Mouse (Mus musculus) lung, postnatal 4 days (tissue): ENCODE measurements around the gene Usp37.

Experiments
- DNase-seq, 2 experiments: peaks; one replicate each; pipeline ENCODE4 v3.0.0; 2021

The Usp37 gene

DNA sequence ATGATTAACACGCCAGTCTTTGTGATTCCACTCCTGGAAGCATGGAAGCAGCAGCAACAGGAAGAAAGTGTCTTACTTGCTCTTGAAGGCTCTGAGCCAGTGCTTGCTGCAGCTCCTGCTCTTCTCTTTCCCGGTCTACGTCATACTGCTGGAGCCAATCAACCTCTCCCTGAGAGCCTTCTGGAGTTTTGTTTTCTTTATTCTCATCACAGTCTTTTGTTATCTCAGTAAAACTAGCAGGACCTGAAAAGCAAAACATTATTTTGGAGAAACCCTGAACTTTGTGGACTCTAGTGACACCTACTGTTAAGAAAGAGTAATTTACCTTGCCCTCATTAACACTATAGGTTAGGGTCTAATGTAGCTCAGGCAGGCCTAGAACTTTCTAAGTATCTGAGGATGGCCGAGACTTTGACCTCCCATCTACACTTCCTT is 91.5 kb downstream of the Usp37 start:
- DNase-seq = peak; percentile 31 to 38

GRCm38 (mm10) chr1:74444538-74444937 is 99.5 kb downstream of the Usp37 start:
- DNase-seq = no peak

DNA sequence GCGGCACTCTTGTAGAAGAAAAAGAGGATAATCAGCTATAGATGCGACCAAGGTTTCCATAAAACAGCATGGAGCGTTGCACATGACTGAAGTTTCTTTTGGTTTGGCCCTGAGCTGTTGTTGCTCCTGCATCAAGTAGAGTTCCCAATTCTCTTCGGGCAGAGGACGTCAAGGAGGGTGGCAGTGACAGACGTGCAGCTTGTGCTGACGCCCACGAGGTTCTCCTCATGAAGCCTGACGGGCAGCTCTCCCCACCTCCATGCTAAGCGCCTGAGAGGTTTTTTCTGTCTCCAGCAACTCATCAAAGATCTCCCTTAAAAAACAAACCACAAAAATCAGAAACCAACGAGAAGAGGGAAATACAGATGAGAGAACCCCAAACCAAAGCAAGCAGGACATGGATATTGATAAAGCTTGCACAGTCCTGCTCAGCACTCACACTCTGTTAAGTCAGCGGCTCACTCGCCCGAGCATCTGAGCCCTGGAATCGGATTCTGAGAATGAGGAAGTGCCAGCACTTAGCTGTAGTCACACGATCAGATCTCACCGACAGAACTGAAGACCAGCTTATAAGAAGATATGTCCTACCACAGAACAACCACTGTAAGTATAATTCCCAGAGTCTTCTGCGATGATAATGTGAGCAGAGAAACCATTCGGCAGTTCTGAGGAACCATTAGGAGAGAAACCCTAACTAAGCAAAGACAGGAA is 104.8 kb downstream of the Usp37 start:
- DNase-seq = no peak

DNA sequence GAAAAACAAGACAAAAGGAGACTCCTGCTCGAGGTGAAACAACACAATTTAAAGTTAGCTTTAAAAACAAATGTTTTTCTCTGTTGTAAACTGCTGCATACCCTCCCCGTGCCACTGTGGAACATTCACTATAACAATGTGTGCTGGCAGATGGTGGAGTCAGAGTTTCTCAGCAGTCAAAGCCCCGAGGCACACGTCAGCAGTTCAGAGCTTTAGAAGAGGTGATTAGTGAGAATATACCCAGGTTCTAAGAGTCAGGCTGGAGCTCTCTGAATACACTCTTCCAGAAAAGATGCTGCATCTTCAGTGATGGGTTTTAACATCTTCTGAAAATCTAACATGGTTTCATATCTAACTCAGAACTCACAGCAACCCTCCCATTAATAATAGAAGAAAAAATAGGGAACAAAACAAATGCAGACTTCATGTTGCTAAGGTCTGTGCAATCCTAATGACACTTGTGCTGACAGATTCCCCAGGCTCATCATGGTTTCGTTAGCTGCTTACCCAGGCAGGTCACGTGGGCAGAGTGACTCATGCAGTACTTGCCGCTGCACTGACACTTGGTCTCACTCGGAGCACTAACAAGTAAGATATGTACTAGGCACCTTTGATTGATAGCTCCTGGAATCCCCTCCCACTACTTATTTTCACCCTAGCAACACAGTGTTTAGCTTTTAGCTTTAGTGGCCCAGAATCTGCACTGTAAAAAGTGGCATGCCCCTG is 106.2 kb downstream of the Usp37 start:
- DNase-seq = peak; percentile 46 to 56

GRCm38 (mm10) chr1:74435563-74435962 is 108.5 kb downstream of the Usp37 start:
- peak in 1 of 2 experiments; percentile 27 for DNase-seq

GRCm38 (mm10) chr1:74434596-74434995 is 109.5 kb downstream of the Usp37 start:
- no peak for DNase-seq

DNA sequence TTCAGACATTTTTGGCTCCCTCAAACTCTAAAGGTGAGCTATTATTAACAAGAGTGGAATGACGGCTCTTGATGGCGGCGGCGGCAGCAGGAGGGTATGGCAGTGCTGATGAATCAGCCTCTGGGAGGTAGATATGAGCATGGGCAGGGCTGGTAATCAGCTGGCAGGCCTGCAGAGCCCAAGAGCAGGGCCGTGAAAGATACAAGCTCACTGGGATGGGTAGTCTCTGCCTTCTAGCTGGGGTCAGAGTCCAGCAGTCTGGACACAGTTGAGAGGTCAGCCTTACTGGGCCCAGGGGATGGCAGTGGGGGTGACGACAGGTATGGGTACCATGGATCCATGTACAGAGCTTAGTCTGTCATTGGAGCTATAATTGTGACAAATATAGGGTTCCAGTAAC is 110.9 kb downstream of the Usp37 start:
- DNase-seq = no peak

GRCm38 (mm10) chr1:74425845-74426244 is 118.2 kb downstream of the Usp37 start:
- no peak for DNase-seq

GRCm38 (mm10) chr1:74423147-74423546 is 120.9 kb downstream of the Usp37 start:
- no peak for DNase-seq

DNA sequence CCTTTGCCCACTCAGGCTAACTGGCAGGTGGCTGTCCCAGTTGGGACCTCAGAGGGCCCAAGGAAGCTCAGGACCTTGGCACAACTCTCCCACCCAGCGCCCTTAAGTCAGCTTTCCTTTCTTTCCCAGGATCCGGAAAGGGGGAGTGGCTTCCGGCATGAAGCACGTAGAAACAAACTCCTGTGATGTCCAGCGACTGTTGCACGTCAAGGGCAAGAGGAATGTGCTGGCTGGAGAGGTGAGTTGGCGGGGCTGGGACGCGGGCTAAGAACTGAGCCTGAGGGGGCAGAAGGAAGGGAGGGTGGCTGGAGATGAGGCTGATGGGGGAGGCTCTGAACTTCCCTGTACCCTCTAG is 124.7 kb downstream of the Usp37 start:
- peak; percentile 46 to 55 for DNase-seq

DNA sequence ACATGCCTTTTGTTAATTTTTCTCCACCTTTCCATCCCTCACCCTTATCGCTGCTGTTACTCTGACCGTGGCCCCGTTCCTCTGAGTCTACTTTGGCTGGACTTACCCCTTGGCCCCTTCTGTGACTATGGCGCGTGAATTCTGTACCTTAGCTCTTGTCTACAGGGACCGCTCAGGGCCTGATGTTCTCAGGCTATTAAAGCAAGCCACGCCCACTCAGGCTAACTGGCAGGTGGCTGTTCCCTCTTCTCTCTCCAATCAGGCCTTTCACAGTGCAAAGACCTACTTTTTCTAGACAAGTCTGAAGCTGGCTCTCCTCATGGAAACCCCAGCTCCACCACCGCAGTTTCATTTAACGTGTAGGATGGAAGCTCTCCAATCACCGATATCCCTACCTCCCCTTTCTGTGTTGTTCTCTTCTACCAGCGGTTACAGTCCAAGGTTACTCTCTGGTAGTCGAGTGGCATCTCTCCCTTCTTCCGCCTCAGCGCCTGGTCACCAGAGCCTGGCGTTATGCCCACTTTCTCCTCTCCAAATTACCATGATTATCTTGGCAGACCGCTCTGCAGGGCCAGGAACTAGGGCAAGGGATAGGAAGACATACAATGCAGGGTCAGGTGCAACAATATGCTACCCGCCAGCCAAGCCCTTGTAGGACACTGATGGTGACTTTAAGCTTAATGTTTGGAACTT is 125.2 kb downstream of the Usp37 start:
- no peak for DNase-seq

DNA sequence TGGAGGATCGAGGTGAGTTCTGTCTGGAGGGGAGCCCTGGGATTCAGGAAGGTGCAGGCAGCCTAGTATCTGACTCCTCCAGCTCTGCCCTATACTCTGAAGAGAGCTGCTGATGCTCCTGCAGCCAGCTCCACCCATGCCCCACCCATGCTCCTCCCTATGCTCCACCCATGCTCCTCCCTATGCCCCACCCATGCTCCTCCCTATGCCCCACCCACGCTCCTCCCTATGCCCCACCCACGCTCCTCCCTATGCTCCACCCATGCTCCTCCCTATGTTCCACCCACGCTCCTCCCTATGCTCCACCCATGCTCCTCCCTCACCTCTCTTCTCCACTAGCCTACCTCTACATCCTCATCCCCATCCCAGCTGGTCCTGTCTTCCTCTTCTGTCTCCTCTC is 128.9 kb downstream of the Usp37 start:
- peak; percentile 45 to 47 for DNase-seq

DNA sequence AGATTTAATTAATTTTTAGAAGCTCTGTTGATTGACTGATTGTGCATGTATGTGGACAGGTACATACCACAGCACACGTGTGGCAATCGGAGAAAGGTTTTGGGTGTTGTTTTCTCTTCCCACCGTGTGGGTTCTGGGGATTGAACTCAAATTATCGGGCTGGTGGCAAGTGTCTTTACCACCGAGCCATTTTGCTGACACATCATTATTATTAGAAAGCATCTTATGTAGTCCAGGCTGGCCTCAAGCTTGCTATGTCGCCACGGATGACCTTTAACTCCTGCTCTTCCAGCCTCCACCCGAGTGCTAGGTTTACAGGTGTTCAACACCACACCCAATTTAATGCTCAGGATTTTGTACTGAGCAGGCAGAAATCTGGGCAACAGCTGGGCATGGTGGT is 131.4 kb downstream of the Usp37 start:
- no peak for DNase-seq

DNA sequence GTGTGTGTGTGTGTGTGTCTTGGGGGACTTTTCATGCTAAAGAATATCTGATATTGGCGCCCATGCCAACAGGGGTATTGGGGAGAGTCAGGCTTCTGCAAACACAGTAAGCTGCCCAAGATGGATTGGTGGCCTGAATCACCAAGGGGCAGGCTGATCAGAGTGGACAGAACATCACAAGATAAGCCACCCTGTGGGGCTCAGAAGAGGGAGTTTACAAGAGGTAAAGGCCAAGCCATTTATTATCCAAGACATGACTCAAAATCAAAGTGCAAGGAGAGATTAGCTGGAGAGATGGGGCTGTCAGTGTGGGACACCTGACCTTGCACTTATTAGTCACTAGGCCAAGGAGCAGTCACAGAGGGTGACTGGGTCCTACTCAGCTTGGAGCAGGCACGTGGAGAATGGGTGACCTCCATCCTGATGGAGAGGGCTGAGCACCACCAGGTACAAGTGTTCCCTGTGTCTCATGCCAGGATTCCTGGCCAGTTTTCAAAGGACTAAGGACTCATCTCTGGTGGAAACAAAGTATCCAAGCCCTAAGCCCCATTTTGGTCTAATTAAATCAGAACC is 132.2 kb downstream of the Usp37 start:
- no peak for DNase-seq

GRCm38 (mm10) chr1:74408589-74409504 is 135.2 kb downstream of the Usp37 start, which contains the start of gene Vil1:
Gene Vil1 (plus strand): TSS chr1:74409376.
- no peak for DNase-seq

GRCm38 (mm10) chr1:74404206-74404605 is 139.9 kb downstream of the Usp37 start:
- no peak for DNase-seq

GRCm38 (mm10) chr1:74401015-74401702 is 142.9 kb downstream of the Usp37 start:
- DNase-seq = no peak

DNA sequence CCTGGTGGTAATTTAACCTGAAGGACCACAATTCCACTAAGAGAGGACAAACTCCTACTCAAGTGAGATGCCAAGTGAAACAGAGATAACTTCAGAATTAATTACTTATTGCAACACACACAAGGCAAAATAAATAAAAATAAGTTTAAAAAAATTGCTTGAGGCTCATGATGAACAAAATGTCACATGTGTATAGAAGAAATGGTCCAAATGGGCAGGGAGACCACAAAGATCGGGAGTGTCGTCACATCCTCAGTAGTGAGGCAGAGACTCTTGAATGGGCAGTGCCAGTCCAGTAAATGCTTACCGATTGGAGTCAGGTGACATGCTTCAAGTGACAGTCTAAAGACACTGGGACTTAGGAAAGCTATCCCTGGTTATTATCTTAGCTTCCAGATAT is 143.6 kb downstream of the Usp37 start:
- no peak for DNase-seq

DNA sequence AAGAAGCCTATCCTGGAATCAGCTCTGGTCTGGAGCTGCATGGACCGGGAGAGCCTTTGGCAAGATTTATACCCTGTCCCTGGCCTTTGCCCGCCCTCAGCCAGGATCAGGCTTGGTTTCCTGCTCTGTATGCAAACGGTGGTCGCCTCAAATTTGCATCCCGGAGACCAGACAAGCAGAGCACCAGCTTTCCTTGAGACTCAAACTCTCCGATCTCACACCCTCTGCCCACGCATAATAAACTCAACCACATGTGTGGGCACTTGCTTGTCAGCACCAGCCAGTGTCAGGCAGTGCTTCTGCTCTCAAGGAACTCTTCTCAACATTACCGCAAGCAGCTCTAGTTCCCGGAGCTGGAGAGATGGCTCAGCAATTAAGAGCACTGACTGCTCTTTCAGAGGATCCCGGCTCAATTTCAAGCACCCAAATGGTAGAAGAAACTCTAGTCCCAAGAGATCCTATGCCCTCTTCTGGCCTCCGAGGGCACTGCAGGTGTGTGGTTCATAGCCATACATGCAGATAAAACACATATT is 146.1 kb downstream of the Usp37 start:
- peak; percentile 81 to 84 for DNase-seq

DNA sequence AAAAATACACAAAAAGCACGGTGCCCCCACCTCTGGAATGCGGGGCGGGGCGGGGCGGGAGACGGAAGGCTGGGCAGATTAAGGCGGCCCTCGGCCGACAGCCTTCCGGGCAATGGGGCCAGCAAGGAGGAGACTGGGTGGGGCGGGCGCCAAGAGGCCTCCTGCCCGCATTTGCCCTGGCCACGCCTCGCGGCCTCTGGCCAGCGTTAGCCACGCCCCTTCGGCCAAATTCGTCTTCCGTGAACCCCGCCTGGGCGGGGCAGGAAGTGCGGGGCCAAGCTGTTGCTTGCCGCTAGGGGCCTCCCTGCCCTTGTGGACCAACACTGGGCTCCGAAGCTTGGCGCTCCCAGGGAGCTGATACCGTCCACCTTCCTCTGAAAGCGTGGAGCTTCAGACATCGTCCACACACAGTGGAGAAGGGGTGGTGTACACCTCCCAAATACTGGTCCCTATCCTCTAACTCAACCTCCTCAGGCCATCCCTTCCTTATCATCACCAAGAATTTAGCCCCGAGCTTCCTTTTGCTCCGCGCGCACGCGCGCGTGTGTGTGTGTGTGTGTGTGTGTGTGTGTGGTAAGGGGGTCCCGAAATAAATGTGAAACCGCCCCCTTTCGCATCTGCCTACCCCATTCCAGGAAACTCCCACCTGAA is 146.7 kb downstream of the Usp37 start:
- peak; percentile 100 for DNase-seq
